Mouse (Mus musculus) cerebellum, postnatal 36 days (tissue): Measurements from ENCODE around the gene Lrrk1.
A peak's percentile ranks its signal among the peaks of the same experiment; 100 is the strongest.
"Not testable (repeated sequence)": the region's sequence is repeated elsewhere in the genome, so short reads cannot be mapped to it uniquely, and the experiment has no call there.

Experiments used
- DNase-seq, 2 experiments: peaks; one replicate each; pipeline ENCODE4 v3.0.0; 2021 to 2022; ENCODE audit warnings: mixed read lengths in 2 of 2

Gene Lrrk1

GRCm38 (mm10) chr7:66219794-66220227, 168.3 kb downstream of the Lrrk1 start:
- no peak for DNase-seq

GRCm38 (mm10) chr7:66219028-66219793, 168.9 kb downstream of the Lrrk1 start:
- DNase-seq = no peak

GRCm38 (mm10) chr7:66218193-66219014, 169.7 kb downstream of the Lrrk1 start:
- DNase-seq = peak; percentile 46 to 49

DNA sequence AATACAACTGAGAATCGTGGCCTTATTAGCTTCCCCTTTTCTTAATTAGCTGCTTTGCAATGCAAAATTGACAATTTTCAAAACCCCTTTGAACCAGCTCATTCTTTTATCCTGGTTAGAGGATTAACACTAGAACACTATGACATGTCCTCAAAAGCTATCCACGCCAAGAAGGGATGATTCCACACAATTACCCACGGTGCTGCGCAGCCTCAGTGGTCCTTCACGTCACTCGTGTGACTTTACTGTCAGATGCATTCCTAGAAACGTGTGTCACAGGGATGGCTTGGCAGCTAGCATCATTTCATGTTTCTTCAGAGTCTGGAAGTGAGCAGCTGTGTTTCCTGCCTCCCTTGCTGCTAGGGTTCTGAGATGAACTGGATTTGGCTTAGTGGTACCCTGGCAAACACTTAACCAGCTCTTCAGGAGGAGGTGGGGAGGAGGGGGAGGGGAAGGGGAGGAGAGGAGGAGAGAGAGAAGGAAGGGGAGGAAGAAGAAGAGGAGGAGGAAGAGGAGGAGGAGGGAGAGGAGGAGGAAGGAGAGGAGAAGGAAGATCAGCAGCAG, 170.5 kb downstream of the Lrrk1 start:
- DNase-seq = no peak

GRCm38 (mm10) chr7:66217011-66217410, 171.1 kb downstream of the Lrrk1 start:
- no peak for DNase-seq

GRCm38 (mm10) chr7:66215911-66216310, 172.2 kb downstream of the Lrrk1 start:
- no peak for DNase-seq

DNA sequence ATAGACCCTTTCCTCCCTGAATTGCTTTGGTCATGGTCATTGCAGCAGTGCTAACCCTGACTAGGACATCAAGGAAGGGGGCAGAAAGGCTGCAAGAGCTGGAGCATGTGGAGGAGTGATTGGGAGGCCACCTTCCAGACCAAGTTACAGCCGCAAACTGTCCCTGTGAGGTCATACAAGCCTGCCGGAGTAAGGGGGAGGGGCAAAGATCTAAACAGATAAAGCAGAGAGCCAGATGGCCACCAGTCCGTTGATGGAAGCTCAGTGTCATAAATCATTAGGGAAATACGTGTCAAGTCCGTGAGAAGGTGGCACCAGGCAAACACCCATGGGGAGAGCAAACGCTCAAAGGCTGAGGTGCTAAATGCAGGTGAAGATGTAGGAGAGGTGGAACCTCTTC, 173.7 kb downstream of the Lrrk1 start:
- DNase-seq = no peak

- DNase-seq = no peak
Observed at GRCm38 (mm10) chr7:66212887-66213286, 175.3 kb downstream of the Lrrk1 start.

- DNase-seq = no peak
Observed at GRCm38 (mm10) chr7:66209920-66210319, 178.2 kb downstream of the Lrrk1 start.

DNA sequence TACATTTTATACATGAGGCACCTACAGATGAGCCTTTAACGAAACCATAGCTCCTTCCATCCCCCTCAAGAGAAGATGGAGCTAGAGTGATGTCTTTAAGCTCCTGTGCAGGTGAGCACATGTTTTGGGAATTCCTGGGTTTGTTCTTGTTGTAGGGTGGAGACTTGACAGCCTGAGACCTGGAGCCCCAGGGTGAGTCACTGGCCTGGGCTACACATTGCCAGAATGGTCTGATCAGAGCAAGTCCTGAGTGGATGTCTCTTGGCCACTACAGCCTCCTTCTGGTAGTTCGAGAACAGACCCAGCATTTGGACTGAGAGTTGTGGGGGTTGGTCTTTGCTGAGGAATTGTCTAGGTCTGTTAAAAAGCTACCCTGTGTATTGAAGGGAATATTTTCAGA, 186.5 kb downstream of the Lrrk1 start:
- no peak for DNase-seq

DNA sequence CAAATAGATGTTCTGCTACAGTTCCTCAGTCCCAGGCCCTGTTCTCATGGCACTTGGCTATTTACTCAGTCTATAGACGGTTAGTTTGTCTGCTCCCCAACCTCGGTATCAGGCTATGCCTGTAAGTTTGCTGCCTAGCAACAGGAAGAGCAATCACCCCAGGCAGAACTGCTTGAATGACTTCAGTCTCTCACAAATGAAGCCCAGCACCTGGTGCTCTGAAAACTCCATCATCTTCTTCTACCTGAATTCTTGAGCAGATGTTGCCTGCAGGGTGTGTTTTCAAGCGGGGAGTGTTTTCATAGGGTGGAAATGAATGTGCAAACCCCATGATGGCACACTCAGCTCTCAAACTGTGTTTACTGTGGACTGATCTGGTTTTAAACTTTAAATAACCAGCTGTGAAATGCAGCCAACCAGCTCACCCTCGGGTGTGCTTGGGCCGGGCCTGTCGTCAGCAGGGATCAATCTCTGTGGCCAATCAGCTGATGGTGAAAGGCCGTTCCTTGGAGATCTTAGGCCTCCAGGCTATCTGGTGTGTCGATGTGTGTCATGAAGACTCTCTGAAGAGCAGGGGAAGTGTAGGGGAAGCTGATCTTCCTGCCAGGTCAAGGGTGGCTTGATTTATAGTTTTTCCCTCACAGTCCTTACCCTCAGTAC, 187.2 kb downstream of the Lrrk1 start:
- no peak for DNase-seq

GRCm38 (mm10) chr7:66200383-66200782, 187.8 kb downstream of the Lrrk1 start:
- DNase-seq = no peak

DNA sequence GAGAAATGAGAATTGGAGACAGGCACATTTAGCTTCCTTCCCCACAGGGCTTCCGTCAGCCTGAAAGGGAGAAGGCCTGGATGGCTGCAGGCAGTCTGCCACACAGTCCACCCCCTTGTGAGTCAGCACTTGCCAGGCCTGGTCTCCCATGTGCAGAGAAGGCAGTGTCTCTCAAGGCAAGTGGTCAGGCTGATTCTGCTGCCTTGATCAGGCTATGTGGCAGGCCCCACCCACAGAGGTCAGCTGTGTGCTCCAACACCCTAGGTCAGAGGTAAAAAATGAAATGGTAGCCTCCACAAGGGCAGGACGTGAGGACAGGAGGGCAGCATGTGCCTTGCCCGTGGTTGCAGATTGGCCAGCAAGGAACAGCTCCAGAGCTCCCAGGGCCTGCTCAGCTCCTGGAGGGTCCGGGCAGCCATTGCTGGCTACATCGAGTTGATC, 188.7 kb downstream of the Lrrk1 start:
- no peak for DNase-seq

DNA sequence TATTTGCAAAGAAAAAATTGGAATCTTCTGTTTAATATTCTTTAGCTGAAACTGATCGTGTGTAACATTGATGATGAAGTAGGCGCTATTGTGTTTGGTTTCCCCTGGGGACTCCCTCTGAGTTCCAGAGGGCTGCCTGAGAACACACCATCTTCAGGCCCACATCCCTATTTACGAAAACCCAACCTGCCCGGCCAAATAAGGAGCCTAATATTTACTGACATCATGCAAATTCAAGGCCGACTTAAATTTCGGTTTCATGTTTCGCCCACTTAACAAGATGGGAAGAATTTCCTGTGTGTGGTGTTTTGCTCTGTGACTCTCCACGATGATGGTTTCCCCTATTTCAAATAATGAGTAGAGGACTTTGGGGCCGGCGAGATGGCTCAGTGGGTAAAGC, 189.7 kb downstream of the Lrrk1 start:
- DNase-seq = no peak

GRCm38 (mm10) chr7:66196609-66197445, 191.3 kb downstream of the Lrrk1 start:
- no peak for DNase-seq

GRCm38 (mm10) chr7:66195881-66196280, 192.3 kb downstream of the Lrrk1 start:
- DNase-seq = no peak

DNA sequence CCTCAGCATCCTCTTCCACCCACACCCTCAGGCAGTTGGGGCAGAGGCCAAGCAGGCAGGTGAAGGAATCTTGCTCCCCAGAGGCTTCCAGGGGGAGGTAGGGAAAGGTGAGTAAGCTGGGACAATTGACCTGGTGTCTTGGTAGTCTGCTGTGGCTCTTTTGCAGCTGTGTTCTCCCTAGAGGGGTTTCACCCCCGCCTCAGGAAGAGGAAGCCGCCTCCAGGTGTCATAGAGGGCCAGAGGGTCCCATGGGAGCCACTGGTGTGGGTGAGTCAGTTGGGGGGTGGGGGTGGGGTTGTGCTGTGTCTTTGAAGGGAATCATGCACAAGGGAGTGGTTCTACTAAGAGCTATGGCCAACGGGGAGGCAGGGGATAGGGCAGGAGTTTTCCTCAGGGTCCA, 193.6 kb downstream of the Lrrk1 start:
- DNase-seq = no peak

GRCm38 (mm10) chr7:66190385-66190784, 197.8 kb downstream of the Lrrk1 start:
- not testable (repeated sequence) for DNase-seq

GRCm38 (mm10) chr7:66187581-66188231, 200.4 kb downstream of the Lrrk1 start:
- DNase-seq = no peak

- no peak for DNase-seq
Observed at GRCm38 (mm10) chr7:66185370-66185769, 202.8 kb downstream of the Lrrk1 start.

- DNase-seq = no peak
Observed at GRCm38 (mm10) chr7:66184026-66184425, 204.1 kb downstream of the Lrrk1 start.

- no peak for DNase-seq
Observed at GRCm38 (mm10) chr7:66183404-66183803, 204.7 kb downstream of the Lrrk1 start.
